Mouse (Mus musculus) spleen, adult 2 months (tissue): ENCODE measurements around the gene Sirt2.

Source experiments
- CTCF ChIP-seq: fragments of 200-500 bp; IDR thresholded peaks from 2 replicates; pipeline ENCODE4 v1.5.1; 2011; ENCODE audit warnings: mild to moderate bottlenecking, inconsistent platforms; ENCODE audit not compliant: insufficient read depth, insufficient read length, insufficient replicate concordance; ENCODE audit errors: extremely low read depth
- POLR2A ChIP-seq: fragments of 200-500 bp; IDR thresholded peaks from 2 replicates; pipeline ENCODE4 v1.6.1; 2011; ENCODE audit warnings: low read depth, low read length, inconsistent platforms

- TF ChIP-seq CTCF (no peak), POLR2A (no peak)
These were observed 51.9 kb downstream of the Sirt2 start for GRCm38 (mm10) chr7:28818436-28818835.
